Mouse (Mus musculus): Measurements from ENCODE around the gene Mkks. TPM values are rescaled to one million over a fixed set of nuclear protein-coding genes. Genes with fewer than 3 reads are reported as not detected.

Mkks gene
- polyA plus RNA-seq, 1 experiment from 2014 or later = 14.2 TPM

- H3K4me3 ChIP-seq (replicated peaks) = no peak overlapping the region
- no peaks in the 10 kb centered on the region for H3K9me3 ChIP-seq (replicated peaks)
- H3K4me1 ChIP-seq = no peaks in the 10 kb centered on the region
- H3K36me3 ChIP-seq = no peaks in the 10 kb centered on the region
- ATAC-seq (ENCODE audit: insufficient number of reproducible peaks, low FRiP score, low TSS enrichment, low read depth) = no peak
- H3K9ac ChIP-seq = no peak overlapping the region
- no peaks in the 10 kb centered on the region for H3K27me3 ChIP-seq
- WGBS = 73% methylated on average over 3 of the region's 3 CpGs
- no peak overlapping the region for H3K27ac ChIP-seq (replicated peaks)
- no peak overlapping the region for H3K4me2 ChIP-seq (replicated peaks)
Observed at GRCm38 (mm10) chr2:136833976-136834714, 57.0 kb downstream of the Mkks start.

DNA sequence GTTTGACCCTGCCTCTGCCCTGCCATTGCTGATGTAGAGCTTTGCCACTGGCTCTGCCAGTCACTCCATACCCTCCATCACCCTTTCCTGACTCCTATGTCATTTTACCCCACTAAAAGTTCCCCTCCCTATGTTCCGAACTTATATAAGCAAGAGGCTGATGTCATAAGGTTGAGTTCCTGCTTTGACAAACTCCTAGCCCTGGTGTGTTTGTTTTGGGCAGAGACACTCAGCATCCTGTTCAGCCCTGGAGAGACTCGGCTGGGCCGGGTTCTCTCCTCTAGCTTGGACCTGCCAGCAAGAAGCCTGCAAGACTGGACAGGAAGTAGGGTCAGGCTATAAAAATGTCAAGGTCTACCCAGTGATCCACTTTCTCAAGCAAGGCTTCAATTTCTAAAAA lies 58.3 kb downstream of the Mkks start:
- H3K36me3 ChIP-seq = no peaks in the 10 kb centered on the region
- WGBS = 56% methylated on average over 3 of the region's 3 CpGs
- no peak for ATAC-seq (ENCODE audit: insufficient number of reproducible peaks, low FRiP score, low TSS enrichment, low read depth)

DNA sequence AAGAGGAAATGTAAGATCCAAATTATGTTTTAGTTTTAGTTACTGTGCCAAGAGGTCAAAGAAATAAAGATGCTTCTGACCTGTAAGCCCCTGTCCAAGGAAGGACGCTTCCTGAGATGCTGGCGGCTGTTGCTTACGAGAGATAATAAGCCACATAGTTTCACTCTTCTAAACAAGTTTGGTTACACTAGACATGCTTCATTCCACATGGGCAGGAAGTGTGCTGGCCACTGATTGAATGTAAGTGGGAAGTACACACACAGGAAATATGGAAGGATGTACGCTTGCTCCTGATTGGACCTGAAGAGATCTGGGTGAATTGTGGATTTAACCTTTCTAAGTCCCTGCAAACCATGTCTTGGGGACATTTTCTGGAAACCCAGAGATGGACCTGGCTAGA lies 63.6 kb downstream of the Mkks start:
- no peaks in the 10 kb centered on the region for H3K36me3 ChIP-seq
- no peak overlapping the region for H3K27ac ChIP-seq (replicated peaks)
- H3K4me1 ChIP-seq = no peaks in the 10 kb centered on the region
- WGBS = 68% methylated on average over 4 of the region's 4 CpGs
- H3K4me2 ChIP-seq (replicated peaks) = no peak overlapping the region
- H3K9ac ChIP-seq = no peak overlapping the region
- H3K4me3 ChIP-seq (replicated peaks) = no peak overlapping the region
- no peaks in the 10 kb centered on the region for H3K27me3 ChIP-seq
- no peaks in the 10 kb centered on the region for H3K9me3 ChIP-seq (replicated peaks)
- no peak for ATAC-seq (ENCODE audit: insufficient number of reproducible peaks, low FRiP score, low TSS enrichment, low read depth)

More for the DNA sequence above, 58.3 kb downstream of the Mkks start:
- Histone ChIP-seq H3K4me1 (no peaks in the 10 kb centered on the region), H3K27ac (replicated peaks) (no peak overlapping the region), H3K9ac (no peak overlapping the region), H3K27me3 (no peaks in the 10 kb centered on the region), H3K4me2 (replicated peaks) (no peak overlapping the region), H3K4me3 (replicated peaks) (no peak overlapping the region), H3K9me3 (replicated peaks) (no peaks in the 10 kb centered on the region)

Other genes starting within 250 kb of the Mkks start
- 5.1 and 7.5 TPM in 2 replicates for gene Snap25, start 177.9 kb downstream of the Mkks start, polyA plus RNA-seq (2015; fragmentation: Nextera tagmentation; extraction: Ambion mirVana)
- gene AL731706.2, start 5.7 kb downstream of the Mkks start, polyA plus RNA-seq (2015; fragmentation: Nextera tagmentation; extraction: Ambion mirVana) = 39.2 and 40.6 TPM in 2 replicates
- 6.4 and 7.2 TPM in 2 replicates for gene Slx4ip, start 171 bp downstream of the Mkks start, polyA plus RNA-seq (2015; fragmentation: Nextera tagmentation; extraction: Ambion mirVana)
- gene AL731706.1, start within 50 bp of the Mkks start, polyA plus RNA-seq (2015; fragmentation: Nextera tagmentation; extraction: Ambion mirVana) = 27.8 and 32.4 TPM in 2 replicates
- gene Jag1, start 225.3 kb upstream of the Mkks start, polyA plus RNA-seq (2015; fragmentation: Nextera tagmentation; extraction: Ambion mirVana) = 30.9 and 32.2 TPM in 2 replicates

Data from embryonic facial prominence, embryonic 15.5 days (tissue).